In the genomic region with DNA sequence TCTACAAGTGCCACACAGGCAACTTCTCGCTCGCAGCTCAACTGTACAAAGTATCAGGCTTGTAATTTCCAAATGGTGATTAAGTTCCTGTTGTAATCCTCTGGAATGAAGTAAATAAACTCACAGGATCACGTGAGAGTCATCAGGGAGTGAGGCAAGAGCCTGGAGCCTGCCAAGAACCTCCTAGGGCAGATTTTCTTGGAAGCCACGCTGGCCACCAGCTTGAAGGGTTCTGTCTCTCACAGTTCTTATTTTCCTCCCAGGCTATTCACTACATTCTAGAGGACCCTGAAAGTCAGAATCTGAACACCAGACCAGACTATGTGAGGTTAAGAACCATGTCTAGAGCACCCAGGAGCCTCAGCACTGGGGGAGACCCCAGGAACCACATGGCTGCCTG, we compare ENCODE assay signal across 11 mouse cellular contexts. TPM values are rescaled to one million over a fixed set of nuclear protein-coding genes. Genes with fewer than 3 reads are reported as not detected.
A peak's percentile ranks its signal among the peaks of the same experiment; 100 is the strongest.
DNase-seq lines count a peak whose midpoint lies in the region.
"Had no signal": no experiment of that assay in that cellular context is flagged by ENCODE, and none has a peak within 500 bp of the region (broad histone marks: within the 10 kb centered on the region; RNA-seq: fewer than 3 reads in every experiment).

No protein-coding gene starts in this region.

- DNase-seq in 3T3-L1 (ENCODE audit: low read depth, low spot score), result peak; percentile 22
- peak; percentile 64 for DNase-seq in adrenal gland, postnatal 10 days
- peak; percentile 66 for DNase-seq in gastrocnemius, adult 18-20 months (ENCODE audit: low spot score)
- DNase-seq in heart, adult 18-20 months, result peak; percentile 68 to 76
- DNase-seq in heart, postnatal 4 days, result peak; percentile 12
- DNase-seq in kidney, postnatal 25 days, result peak; percentile 59 to 64
- peak; percentile 73 for DNase-seq in lung, postnatal 10 days
- DNase-seq in urinary bladder, adult 18-20 months (ENCODE audit: low spot score in 2 of 2), result peak; percentile 2 to 64

RNA-seq across cellular contexts. Expression of a gene that starts 11.1 kb away (rescaled TPM):
- total RNA-seq in adrenal gland, postnatal 10 days (2021), result under 1 TPM; 0.67 to 0.75 TPM
- not detected for total RNA-seq in gastrocnemius, adult 18-20 months (2021)
- under 1 TPM in 1 of 2 experiments, not detected in 1; 0.31 TPM for total RNA-seq in heart, adult 18-20 months (2021)
- total RNA-seq in heart, postnatal 4 days (2021), result not detected
- total RNA-seq: CH12.LX; hindbrain, postnatal 0 days; monocyte, adult 5-6 weeks had no signal

Comparison
In these comparisons a context has a peak if more than half of its experiments do, and no peak if none do; other contexts are left out.
1. Peak in every context shown above with its lines: DNase-seq.
2. DNase-seq: peak in every context shown above with its lines; median percentile 73 in lung, postnatal 10 days; 72 in heart, adult 18-20 months; 66 in gastrocnemius, adult 18-20 months; 64 in adrenal gland, postnatal 10 days; 62 in kidney, postnatal 25 days; 33 in urinary bladder, adult 18-20 months; 22 in 3T3-L1; 12 in heart, postnatal 4 days.